Mouse (Mus musculus) gastrocnemius, adult 2 months (tissue): ENCODE measurements around the gene Apba2. TPM values are rescaled to one million over a fixed set of nuclear protein-coding genes. Genes with fewer than 3 reads are reported as not detected.

Experiments used
- DNase-seq: peaks from one replicate; pipeline ENCODE4 v3.0.0; 2022
- H3K27ac ChIP-seq: fragments of 200-600 bp; 2 replicates; pipeline ENCODE4 v1.8.1; 2022; ENCODE audit warnings: mild to moderate bottlenecking
- H3K4me3 ChIP-seq: fragments of 200-600 bp; 2 replicates; pipeline ENCODE4 v1.8.1; 2022; ENCODE audit warnings: mild to moderate bottlenecking, moderate library complexity
- CTCF ChIP-seq: fragments of 200-600 bp; IDR thresholded peaks from 2 replicates; pipeline ENCODE4 v1.8.1; 2022; ENCODE audit warnings: antibody characterized with exemption, mild to moderate bottlenecking, moderate library complexity
- intact Hi-C: fragments of 180-260 bp; cut with DNase I; formaldehyde crosslinking; loops from one replicate; pipeline ENCODE4 v1.15.1; 2025
- total RNA-seq, 2 experiments: library from RNA; stranded (reverse); gene quantifications; 2 replicates each; pipeline ENCODE4 v1.2.3; 2021

The Apba2 gene
- total RNA-seq, 2 experiments from 2014 or later, result 0.22 TPM; not detected in 1

- no peak overlapping the region for H3K4me3 ChIP-seq
- intact Hi-C loops, result no loop called here
- H3K27ac ChIP-seq, result no peak overlapping the region
- no peak for TF ChIP-seq CTCF
- DNase-seq, result no peak
Observed at GRCm38 (mm10) chr7:64785040-64785439, 283.5 kb downstream of the Apba2 start.

GRCm38 (mm10) chr7:64791145-64791544 lies 289.6 kb downstream of the Apba2 start:
- Histone ChIP-seq H3K27ac (no peak overlapping the region), H3K4me3 (no peak overlapping the region)
- no peak for DNase-seq
- TF ChIP-seq CTCF, result no peak
- intact Hi-C loops, result no loop called here

- no peak for TF ChIP-seq CTCF
- Histone ChIP-seq H3K27ac (no peak overlapping the region), H3K4me3 (peak overlapping the region; percentile 35)
- intact Hi-C loops, result no loop called here
- DNase-seq, result peak; percentile 81
Observed at GRCm38 (mm10) chr7:64792031-64792430, 290.5 kb downstream of the Apba2 start.

GRCm38 (mm10) chr7:64795554-64795953 lies 294.0 kb downstream of the Apba2 start:
- Histone ChIP-seq H3K27ac (no peak overlapping the region), H3K4me3 (no peak overlapping the region)
- intact Hi-C loops, result no loop called here
- no peak for DNase-seq
- no peak for TF ChIP-seq CTCF

Other genes starting within 250 kb of the Apba2 start
- 10 to 100 TPM; 19.6 to 28.7 TPM for gene Mtmr10, start 214.1 kb upstream of the Apba2 start, total RNA-seq
- gene Fan1, start 127.6 kb upstream of the Apba2 start, total RNA-seq, result 1 to 10 TPM; 7.7 to 8.1 TPM
- 10 to 100 TPM; 18.3 to 18.8 TPM for gene Mphosph10, start 109.4 kb upstream of the Apba2 start, total RNA-seq
- gene Mcee, start 109.1 kb upstream of the Apba2 start, total RNA-seq, result 100 to 1,000 TPM in 1 of 2 experiments, 10 to 100 TPM in 1; 85.7 to 133 TPM